Mouse (Mus musculus) brain, embryonic 14.5 days (tissue): ENCODE measurements around the gene Ift80.

Experiments
- CTCF ChIP-seq: fragments of 200-500 bp; IDR thresholded peaks from 2 replicates; pipeline ENCODE4 v1.5.1; 2012; ENCODE audit warnings: inconsistent platforms, mild to moderate bottlenecking, moderate library complexity, borderline replicate concordance; ENCODE audit not compliant: insufficient read depth, insufficient read length; ENCODE audit errors: extremely low read depth
- POLR2A ChIP-seq: fragments of 200-500 bp; IDR thresholded peaks from 2 replicates; pipeline ENCODE4 v1.6.1; 2012; ENCODE audit warnings: mild to moderate bottlenecking, inconsistent platforms, borderline replicate concordance; ENCODE audit not compliant: poor library complexity, insufficient read depth, insufficient read length, severe bottlenecking; ENCODE audit errors: extremely low read depth

- no peak for TF ChIP-seq CTCF
- no peak for TF ChIP-seq POLR2A
Measured at GRCm38 (mm10) chr3:68886845-68887244, 117.5 kb downstream of the Ift80 start.
